Mouse (Mus musculus): ENCODE results near the gene Lipt2.

DNA sequence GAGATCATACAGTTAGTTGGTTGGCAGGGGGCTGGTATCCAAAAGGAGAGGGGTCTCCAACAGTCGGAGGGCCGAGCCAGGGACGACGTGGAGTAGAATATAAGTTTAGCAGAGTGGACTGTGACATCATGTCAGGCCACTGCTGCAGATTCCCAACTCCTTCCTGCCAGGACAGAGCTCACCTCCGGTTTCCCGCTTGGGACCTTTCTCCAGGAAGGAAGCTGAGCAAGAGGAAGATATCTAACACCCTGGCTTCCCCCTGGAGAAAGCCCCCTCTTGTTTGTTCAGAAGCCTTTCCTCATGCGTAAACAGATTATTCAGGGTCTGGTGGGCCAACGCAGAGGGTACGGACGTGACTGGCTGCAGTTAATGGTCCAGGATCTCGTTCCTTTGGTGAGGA is 9.6 kb downstream of the Lipt2 start:
- no peak for TF ChIP-seq TAL1 (IDR thresholded peaks at IDR 0.05; ENCODE audit: low read length)
- no peak for TF ChIP-seq GATA1 (IDR thresholded peaks at IDR 0.05; ENCODE audit: low read length)

All from erythroblast, embryonic 14.5 days (primary cell).